Mouse (Mus musculus): ENCODE measurements around the gene Prl2c1. TPM values are rescaled to one million over a fixed set of nuclear protein-coding genes. Genes with fewer than 3 reads are reported as not detected.
"Not testable (repeated sequence)": the region's sequence is repeated elsewhere in the genome, so short reads cannot be mapped to it uniquely, and the experiment has no call there.

Prl2c1 gene
- not detected in 2 replicates for polyA plus RNA-seq (2016; fragmentation: Nextera tagmentation; extraction: Ambion mirVana)

- H3K9ac ChIP-seq = no peak within 1 kb of the TSS
- H3K9me3 ChIP-seq = no peaks in the 10 kb centered on the region
- H3K27ac ChIP-seq = no peak within 1 kb of the TSS
- no peaks in the 10 kb centered on the region for H3K27me3 ChIP-seq
- no peak within 1 kb of the TSS for H3K4me2 ChIP-seq (replicated peaks)
- no peak within 1 kb of the TSS for H3K4me3 ChIP-seq
- H3K4me1 ChIP-seq = no peaks in the 10 kb centered on the region
- H3K36me3 ChIP-seq = no peaks in the 10 kb centered on the region
- no peak for ATAC-seq (ENCODE audit: insufficient number of reproducible peaks, insufficient read depth, low FRiP score, low TSS enrichment)
- WGBS = 91% methylated on average over 3 of the region's 3 CpGs
Measured at GRCm38 (mm10) chr13:27849042-27849441, at the start of gene Prl2c1. Gene Prl2c1 (plus strand): TSS chr13:27849342.

DNA sequence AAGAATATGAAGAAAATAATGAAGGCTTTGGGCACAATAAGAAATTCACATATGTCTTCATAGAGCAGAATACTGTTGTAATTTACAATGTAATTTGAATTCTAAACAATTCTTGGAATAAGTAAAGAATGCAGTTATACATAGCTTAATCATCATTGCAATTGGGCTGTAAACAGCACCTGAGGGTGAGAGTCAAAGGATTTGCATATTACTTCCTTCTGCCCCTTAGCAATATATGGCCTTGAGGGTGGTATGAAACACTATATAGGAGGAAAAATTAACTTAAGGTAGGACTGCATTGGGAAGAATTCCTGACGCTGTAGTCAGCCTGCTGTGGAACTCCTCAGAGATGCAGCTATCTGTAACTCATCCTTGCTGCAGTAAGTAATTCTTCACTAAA, 47.8 kb upstream of the Prl2c1 start, which contains the start of gene Prl2a1:
TSS of gene Prl2a1 (plus strand) at position 301 of the 400 bp plus-strand sequence.
- no peak for ATAC-seq (ENCODE audit: insufficient number of reproducible peaks, insufficient read depth, low FRiP score, low TSS enrichment)
- Histone ChIP-seq H3K9me3 (no peaks in the 10 kb centered on the region), H3K9ac (no peak within 1 kb of the TSS), H3K4me3 (no peak within 1 kb of the TSS), H3K27me3 (no peaks in the 10 kb centered on the region), H3K36me3 (no peaks in the 10 kb centered on the region), H3K27ac (no peak within 1 kb of the TSS), H3K4me1 (no peaks in the 10 kb centered on the region), H3K4me2 (replicated peaks) (no peak within 1 kb of the TSS)
- 87% methylated on average over 1 of the region's 1 CpGs for WGBS

- H3K4me3 ChIP-seq = no peak overlapping the region
- H3K4me1 ChIP-seq = no peaks in the 10 kb centered on the region
- ATAC-seq (ENCODE audit: insufficient number of reproducible peaks, insufficient read depth, low FRiP score, low TSS enrichment) = no peak
- no peak overlapping the region for H3K9ac ChIP-seq
- no peak overlapping the region for H3K27ac ChIP-seq
- no peaks in the 10 kb centered on the region for H3K9me3 ChIP-seq
- 67% methylated on average over 1 of the region's 1 CpGs for WGBS
- no peaks in the 10 kb centered on the region for H3K27me3 ChIP-seq
- H3K4me2 ChIP-seq (replicated peaks) = no peak overlapping the region
- no peaks in the 10 kb centered on the region for H3K36me3 ChIP-seq
Measured at GRCm38 (mm10) chr13:27802765-27803164, 46.4 kb upstream of the Prl2c1 start.

GRCm38 (mm10) chr13:27904236-27904635, 55.1 kb downstream of the Prl2c1 start:
- not testable (repeated sequence) for H3K9ac ChIP-seq; H3K36me3 ChIP-seq; H3K9me3 ChIP-seq; H3K27me3 ChIP-seq; H3K27ac ChIP-seq; H3K4me3 ChIP-seq; H3K4me2 ChIP-seq (replicated peaks); ATAC-seq (ENCODE audit: insufficient number of reproducible peaks, insufficient read depth, low FRiP score, low TSS enrichment); H3K4me1 ChIP-seq
- 88% methylated on average over 2 of the region's 2 CpGs for WGBS

Other genes with a start within 250 kb of the Prl2c1 start
- not detected in 2 replicates for gene Prl7b1, start 238.8 kb upstream of the Prl2c1 start, polyA plus RNA-seq (2016; fragmentation: Nextera tagmentation; extraction: Ambion mirVana)
- not detected in 2 replicates for gene Prl7a1, start 206.8 kb upstream of the Prl2c1 start, polyA plus RNA-seq (2016; fragmentation: Nextera tagmentation; extraction: Ambion mirVana)
- not detected in 2 replicates for gene Prl7a2, start 181.3 kb upstream of the Prl2c1 start, polyA plus RNA-seq (2016; fragmentation: Nextera tagmentation; extraction: Ambion mirVana)
- gene Prl7d1, start 132.6 kb upstream of the Prl2c1 start, polyA plus RNA-seq (2016; fragmentation: Nextera tagmentation; extraction: Ambion mirVana) = not detected in 2 replicates
- gene Prl7c1, start 68.5 kb upstream of the Prl2c1 start, polyA plus RNA-seq (2016; fragmentation: Nextera tagmentation; extraction: Ambion mirVana) = not detected in 2 replicates
- gene Prl2a1, start 47.7 kb upstream of the Prl2c1 start, polyA plus RNA-seq (2016; fragmentation: Nextera tagmentation; extraction: Ambion mirVana) = not detected in 2 replicates
- gene Prl4a1, start 166.9 kb downstream of the Prl2c1 start, polyA plus RNA-seq (2016; fragmentation: Nextera tagmentation; extraction: Ambion mirVana) = not detected in 2 replicates

All from embryonic facial prominence, embryonic 12.5 days (tissue).